Mouse (Mus musculus) liver, embryonic 14.5 days (tissue): Measurements from ENCODE around the gene Spata46. TPM values are rescaled to one million over a fixed set of nuclear protein-coding genes. Genes with fewer than 3 reads are reported as not detected.

Experiments
- ATAC-seq: fragments of 200-750 bp; cut with Nextera tagmentation; 2 replicates; pipeline ENCODE4 v1.8.0; 2017; ENCODE audit warnings: moderate number of reproducible peaks, mild to moderate bottlenecking, moderate library complexity; ENCODE audit not compliant: insufficient read depth
- DNase-seq, 3 experiments: peaks; one replicate each; pipeline ENCODE4 v3.0.0-alpha.2; 2012 to 2013; ENCODE audit warnings: low read depth in 3 of 3, low spot score in 3 of 3
- H3K27ac ChIP-seq: fragments of 300-500 bp; sonication (generic); 2 replicates; pipeline ENCODE4 v1.5.1; 2014; ENCODE audit warnings: moderate library complexity, mild to moderate bottlenecking, control low read depth, inconsistent platforms
- H3K27me3 ChIP-seq: fragments of 300-500 bp; sonication (generic); 2 replicates; pipeline ENCODE4 v1.6.1; 2014; ENCODE audit warnings: mild to moderate bottlenecking, low read length, moderate library complexity; ENCODE audit not compliant: control insufficient read depth, insufficient read depth
- H3K36me3 ChIP-seq: fragments of 300-500 bp; sonication (generic); replicated peaks from 2 replicates; pipeline ENCODE4 v1.6.1; 2014; ENCODE audit warnings: low read depth; ENCODE audit not compliant: control insufficient read depth, insufficient read depth
- H3K4me1 ChIP-seq, 2 experiments: fragments of 200-500 bp in 1 of 2; fragments of 300-500 bp in 1 of 2; sonication (generic) in 1 of 2; replicated peaks; 2 replicates each; pipeline ENCODE4 v1.6.1; 2012 to 2014; ENCODE audit warnings: antibody characterized with exemption in 1 of 2, inconsistent platforms in 1 of 2, low read length in 1 of 2; ENCODE audit not compliant: control insufficient read depth in 2 of 2, insufficient read depth in 2 of 2
- H3K4me2 ChIP-seq: fragments of 300-500 bp; sonication (generic); 2 replicates; pipeline ENCODE4 v1.6.1; 2014; ENCODE audit warnings: low read depth, mild to moderate bottlenecking, control low read depth, moderate library complexity
- H3K4me3 ChIP-seq, 2 experiments: fragments of 200-500 bp in 1 of 2; fragments of 300-500 bp in 1 of 2; sonication (generic) in 1 of 2; 2 replicates each; pipeline ENCODE4 v1.5.1; 2012 to 2014; ENCODE audit warnings: low read depth in 2 of 2, low read length in 2 of 2, mild to moderate bottlenecking in 2 of 2, control low read depth in 1 of 2, inconsistent platforms in 1 of 2, moderate library complexity in 1 of 2; ENCODE audit not compliant: insufficient read depth in 1 of 2
- H3K9ac ChIP-seq: fragments of 300-500 bp; sonication (generic); replicated peaks from 2 replicates; pipeline ENCODE4 v1.6.1; 2014; ENCODE audit warnings: mild to moderate bottlenecking, control low read depth, moderate library complexity
- H3K9me3 ChIP-seq: fragments of 300-500 bp; sonication (generic); 2 replicates; pipeline ENCODE4 v1.6.1; 2016; ENCODE audit warnings: low read length, mixed read lengths; ENCODE audit not compliant: control insufficient read depth
- CTCF ChIP-seq: IDR thresholded peaks from 2 replicates; pipeline ENCODE4 v1.5.1; 2016; ENCODE audit warnings: antibody characterized with exemption, low read depth, control low read depth
- EP300 ChIP-seq: IDR thresholded peaks from 2 replicates; pipeline ENCODE4 v1.6.1; 2016; ENCODE audit warnings: antibody characterized with exemption, low read depth
- WGBS: fragments of 180-500 bp; shearing (Covaris S2); extraction: QIAGEN DNeasy Blood & Tissue Kit; methylation state at CpG from one replicate; pipeline ENCODE4 v1.1.7; 2014; ENCODE audit not compliant: insufficient replicate concordance; 5-methylcytosine and 5-hydroxymethylcytosine counted together
- polyA plus RNA-seq, 2 experiments: library from polyadenylated mRNA; depleted of rRNA in 1 of 2; stranded (reverse) in 1 of 2; unstranded in 1 of 2; fragments of >200 nt; fragmentation: Nextera tagmentation in 1 of 2; extraction: Ambion mirVana in 1 of 2; gene quantifications; 2 replicates each; pipeline versions ENCODE4 v1.2.1 to v1.2.3; 2012 to 2014

The Spata46 gene
- polyA plus RNA-seq, 2 experiments: 0.27 TPM; not detected in 1

DNA sequence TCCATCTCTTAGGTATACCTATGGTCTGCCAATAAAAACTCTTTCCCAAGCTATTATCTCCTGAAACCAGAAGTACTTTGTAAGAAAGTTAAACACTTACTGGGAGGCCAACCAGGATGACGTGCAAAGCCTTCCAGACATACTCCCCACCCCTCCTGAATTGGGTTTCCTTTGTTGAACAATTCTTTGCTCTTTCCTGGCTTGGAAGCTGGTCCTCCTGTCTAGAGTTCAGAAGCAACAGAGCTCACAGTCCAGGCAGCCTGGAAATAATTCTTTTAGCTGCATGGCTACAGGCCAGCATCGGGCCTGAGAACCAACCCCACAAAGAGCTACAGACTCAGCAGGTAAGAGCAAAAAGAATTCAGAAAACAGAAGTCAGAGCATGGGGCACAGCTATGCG, 37.7 kb downstream of the Spata46 start:
- Histone ChIP-seq H3K27ac (no peak overlapping the region), H3K9ac (no peak overlapping the region), H3K4me2 (no peak overlapping the region), H3K27me3 (no peaks in the 10 kb centered on the region), H3K9me3 (no peaks in the 10 kb centered on the region), H3K4me3 (no peak overlapping the region), H3K36me3 (no peaks in the 10 kb centered on the region), H3K4me1 (0 out of 4 replicates have a peak, but pooled peaks cover 0 to 2% of the 10 kb centered on the region in 2 experiments)
- ATAC-seq (no peak), DNase-seq (no peak)
- TF ChIP-seq EP300: no peak
- TF ChIP-seq CTCF: no peak
- WGBS: 58% methylated on average over 3 of the region's 3 CpGs

DNA sequence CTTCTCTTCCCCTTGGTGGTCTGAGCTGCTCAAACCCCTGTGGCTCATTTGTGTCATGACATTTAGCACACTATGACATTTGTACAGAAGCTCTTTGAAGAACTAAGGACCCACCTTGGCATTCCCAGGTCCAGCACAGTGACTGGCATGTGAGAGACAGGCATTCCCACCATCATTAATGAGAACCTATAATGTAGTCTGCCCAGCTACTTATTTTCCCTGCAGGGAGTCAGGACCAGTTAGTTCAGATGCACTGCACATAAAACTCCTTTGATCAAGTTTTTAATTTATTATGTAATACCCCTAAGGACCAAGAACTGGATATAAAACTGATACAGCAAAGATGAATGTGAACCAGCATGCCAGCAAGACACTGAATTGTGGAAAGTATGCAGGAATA, 42.5 kb downstream of the Spata46 start:
- no peak overlapping the region for H3K9ac ChIP-seq
- H3K4me2 ChIP-seq: no peak overlapping the region
- H3K9me3 ChIP-seq: no peaks in the 10 kb centered on the region
- no peak for ATAC-seq
- H3K36me3 ChIP-seq: no peaks in the 10 kb centered on the region
- TF ChIP-seq CTCF (no peak), EP300 (no peak)
- no peak overlapping the region for H3K4me3 ChIP-seq
- DNase-seq: no peak
- no peak overlapping the region for H3K27ac ChIP-seq
- H3K27me3 ChIP-seq: no peaks in the 10 kb centered on the region
- H3K4me1 ChIP-seq: 0 out of 4 replicates have a peak, but pooled peaks cover 0 to 2% of the 10 kb centered on the region in 2 experiments

DNA sequence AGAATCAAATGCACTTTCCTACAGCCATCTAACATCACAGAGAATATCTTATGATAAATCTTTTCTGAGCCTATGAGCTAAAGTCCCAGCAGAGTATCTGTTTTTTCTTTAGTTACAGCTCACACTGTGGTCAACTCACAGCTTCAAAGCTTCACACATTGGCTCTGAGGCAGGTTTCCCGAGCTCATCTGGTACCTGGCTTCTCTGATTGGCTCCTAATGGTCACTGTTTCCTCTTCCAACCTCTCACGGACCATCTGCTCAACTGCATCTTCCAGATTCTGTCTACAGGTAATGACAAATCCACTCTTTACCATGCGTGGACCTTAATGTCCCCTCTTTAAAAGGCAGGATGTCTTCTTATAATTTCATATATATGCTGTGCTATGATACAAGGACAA, 44.7 kb downstream of the Spata46 start:
- Histone ChIP-seq H3K4me2 (no peak overlapping the region), H3K9ac (no peak overlapping the region), H3K9me3 (no peaks in the 10 kb centered on the region), H3K4me3 (no peak overlapping the region), H3K27ac (no peak overlapping the region), H3K4me1 (0 out of 4 replicates have a peak, but pooled peaks cover 0 to 2% of the 10 kb centered on the region in 2 experiments), H3K27me3 (no peaks in the 10 kb centered on the region), H3K36me3 (no peaks in the 10 kb centered on the region)
- no peak for DNase-seq
- no peak for TF ChIP-seq CTCF
- no peak for TF ChIP-seq EP300
- 39% methylated on average over 3 of the region's 3 CpGs for WGBS
- no peak for ATAC-seq

DNA sequence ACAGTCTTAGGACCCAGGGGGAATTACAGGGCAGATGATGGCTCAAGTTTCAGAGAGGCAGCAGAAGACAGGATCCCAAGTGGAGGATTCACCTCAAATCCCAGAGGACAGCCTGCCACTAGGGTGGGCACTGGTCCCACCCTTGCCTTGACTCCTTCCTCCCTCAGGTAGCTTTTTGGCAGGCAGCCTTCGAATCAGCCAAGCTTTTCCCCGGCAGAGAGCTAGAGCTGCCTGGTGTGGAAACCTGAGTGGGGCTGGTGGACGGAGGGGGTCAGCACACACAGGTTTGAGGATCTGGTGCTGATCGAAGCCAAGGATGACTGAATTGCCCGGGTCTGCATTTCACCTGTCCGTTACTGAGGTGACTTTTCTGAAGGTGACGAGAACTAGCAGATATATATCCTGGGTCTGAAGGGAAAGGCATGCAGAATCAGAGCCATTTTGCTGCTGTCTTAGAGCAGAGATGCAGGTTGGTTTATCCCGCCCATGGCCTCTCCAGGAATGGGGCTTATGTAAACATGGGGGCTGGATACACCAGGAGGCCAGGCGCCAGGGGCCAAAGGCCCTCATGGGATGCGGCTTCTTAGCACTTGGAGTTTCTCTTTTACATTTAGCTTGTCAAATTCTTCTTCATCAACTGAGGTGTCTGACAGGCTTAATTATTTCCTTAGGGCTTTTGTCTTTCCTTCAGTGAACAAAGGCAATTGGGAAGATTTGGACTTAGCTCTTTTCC, 51.7 kb downstream of the Spata46 start:
- Histone ChIP-seq H3K4me2 (no peak overlapping the region), H3K36me3 (no peaks in the 10 kb centered on the region), H3K27me3 (no peaks in the 10 kb centered on the region), H3K27ac (no peak overlapping the region), H3K9me3 (no peaks in the 10 kb centered on the region), H3K9ac (no peak overlapping the region), H3K4me3 (no peak overlapping the region), H3K4me1 (0 out of 4 replicates have a peak, but pooled peaks cover 0 to 2% of the 10 kb centered on the region in 2 experiments)
- 62% methylated on average over 10 of the region's 10 CpGs for WGBS
- TF ChIP-seq CTCF: no peak
- no peak for TF ChIP-seq EP300
- DNase-seq (no peak), ATAC-seq (no peak)

Other genes starting within 250 kb of the Spata46 start
- 0.40 and 0.47 TPM in 2 replicates for gene Ddr2, start 198.0 kb upstream of the Spata46 start, polyA plus RNA-seq (2012; rRNA removed)
- 0.72 and 0.86 TPM in 2 replicates for gene Ddr2, start 198.0 kb upstream of the Spata46 start, polyA plus RNA-seq (2014; fragmentation: Nextera tagmentation; extraction: Ambion mirVana)
- gene Uap1, start 133.8 kb upstream of the Spata46 start, polyA plus RNA-seq (2012; rRNA removed): 10.6 and 15.6 TPM in 2 replicates
- gene Uap1, start 133.8 kb upstream of the Spata46 start, polyA plus RNA-seq (2014; fragmentation: Nextera tagmentation; extraction: Ambion mirVana): 32.1 and 34.9 TPM in 2 replicates
- gene Uhmk1, start 93.4 kb upstream of the Spata46 start, polyA plus RNA-seq (2012; rRNA removed): 7.6 and 9.3 TPM in 2 replicates
- 8.4 and 9.5 TPM in 2 replicates for gene Uhmk1, start 93.4 kb upstream of the Spata46 start, polyA plus RNA-seq (2014; fragmentation: Nextera tagmentation; extraction: Ambion mirVana)
- gene Sh2d1b2, start 76.1 kb upstream of the Spata46 start, polyA plus RNA-seq (2012; rRNA removed): not detected in 2 replicates
- not detected in 2 replicates for gene Sh2d1b2, start 76.1 kb upstream of the Spata46 start, polyA plus RNA-seq (2014; fragmentation: Nextera tagmentation; extraction: Ambion mirVana)
- 0.08 and 0.20 TPM in 2 replicates for gene Sh2d1b1, start 31.5 kb upstream of the Spata46 start, polyA plus RNA-seq (2012; rRNA removed)
- 0.28 and 0.37 TPM in 2 replicates for gene Sh2d1b1, start 31.5 kb upstream of the Spata46 start, polyA plus RNA-seq (2014; fragmentation: Nextera tagmentation; extraction: Ambion mirVana)
- gene Gm7694, start 2.5 kb upstream of the Spata46 start, polyA plus RNA-seq (2012; rRNA removed): 1.5 and 1.8 TPM in 2 replicates
- 0.94 and 1.6 TPM in 2 replicates for gene Gm7694, start 2.5 kb upstream of the Spata46 start, polyA plus RNA-seq (2014; fragmentation: Nextera tagmentation; extraction: Ambion mirVana)